Mouse (Mus musculus) left cerebral cortex, adult 11 months (tissue): Measurements from ENCODE around the gene Dnajc6.
A peak's percentile ranks its signal among the peaks of the same experiment; 100 is the strongest.

ENCODE experiments used
- DNase-seq: peaks from one replicate; pipeline ENCODE4 v3.0.0; 2022; ENCODE audit warnings: low spot score

Dnajc6 gene

GRCm38 (mm10) chr4:101496534-101497237 lies at the start of gene Dnajc6:
TSS of gene Dnajc6 (plus strand) at chr4:101496648.
- DNase-seq, result no peak

GRCm38 (mm10) chr4:101448701-101449100 lies 47.7 kb upstream of the Dnajc6 start:
- DNase-seq, result no peak

GRCm38 (mm10) chr4:101449344-101449743 lies 47.1 kb upstream of the Dnajc6 start:
- DNase-seq, result no peak

DNA sequence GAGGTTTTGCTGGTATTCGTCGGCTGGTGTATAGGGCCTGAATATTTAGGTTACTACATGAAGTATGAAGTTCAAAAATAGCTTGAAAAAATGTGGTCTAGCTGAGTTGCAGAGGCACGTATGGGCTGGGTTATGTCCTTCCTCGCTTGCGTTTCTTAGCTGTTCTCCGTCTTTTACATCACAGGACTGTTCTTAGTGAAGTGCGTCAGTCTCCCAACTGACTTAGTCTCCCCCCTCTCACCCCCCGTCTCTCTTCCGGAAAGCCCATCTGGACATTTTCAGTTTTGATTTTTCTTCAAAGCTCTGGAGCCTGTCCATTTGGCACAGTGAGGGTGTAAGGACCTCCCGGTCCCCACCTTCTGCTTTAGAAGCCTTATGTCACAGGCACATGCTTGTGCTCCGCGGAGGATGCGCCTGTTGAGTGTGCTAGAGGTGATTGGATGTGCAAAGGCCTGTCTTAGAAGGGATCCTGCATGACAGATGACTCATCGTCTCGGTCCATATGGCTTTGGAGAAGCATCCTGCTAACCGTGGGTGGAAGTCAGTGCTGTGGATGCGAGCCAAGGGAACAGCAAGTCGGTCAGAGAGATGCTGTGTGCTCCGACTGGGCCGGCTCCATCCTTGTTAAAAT lies 46.2 kb upstream of the Dnajc6 start:
- DNase-seq, result peak; percentile 76

DNA sequence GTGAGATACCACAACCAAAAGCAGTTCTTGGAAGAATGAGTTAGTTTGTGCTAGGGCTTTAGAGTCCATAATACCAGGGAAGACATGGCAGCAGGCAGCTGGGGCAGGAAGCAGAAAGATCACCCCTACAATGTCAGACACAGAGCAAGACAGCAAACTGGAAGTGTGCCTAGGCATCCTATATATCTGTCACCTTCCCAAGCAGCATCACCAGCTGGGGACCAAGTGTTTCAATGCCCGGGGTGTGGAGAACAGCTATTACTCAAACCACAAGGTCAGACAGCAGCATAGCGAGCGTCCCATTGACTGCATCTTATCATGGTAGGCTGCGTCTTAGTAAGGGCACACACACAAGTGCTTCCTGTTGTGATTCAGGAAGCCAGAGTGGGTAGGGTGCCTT lies 45.4 kb upstream of the Dnajc6 start:
- DNase-seq, result no peak

- no peak for DNase-seq
These were observed 43.6 kb upstream of the Dnajc6 start for GRCm38 (mm10) chr4:101452829-101453228.

DNA sequence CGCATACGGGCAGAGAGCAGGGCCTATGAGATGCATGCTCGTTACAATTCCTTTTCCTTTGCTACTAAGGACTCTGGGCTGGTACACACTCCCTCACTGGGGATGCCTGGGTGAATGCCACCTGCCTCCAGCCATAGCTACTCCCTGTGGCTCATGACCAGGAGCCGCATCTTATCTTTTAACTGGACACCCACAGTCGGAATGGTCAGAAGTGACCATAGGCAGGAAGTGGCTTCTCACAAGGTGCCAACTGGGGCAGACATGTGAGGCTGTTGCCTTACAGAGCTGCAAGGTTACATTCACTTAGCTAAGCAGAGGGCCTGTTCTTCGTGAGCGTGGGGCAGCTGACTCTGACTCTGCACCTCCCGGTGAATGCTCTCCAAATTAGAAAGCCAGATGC lies 39.3 kb upstream of the Dnajc6 start:
- DNase-seq, result no peak

DNA sequence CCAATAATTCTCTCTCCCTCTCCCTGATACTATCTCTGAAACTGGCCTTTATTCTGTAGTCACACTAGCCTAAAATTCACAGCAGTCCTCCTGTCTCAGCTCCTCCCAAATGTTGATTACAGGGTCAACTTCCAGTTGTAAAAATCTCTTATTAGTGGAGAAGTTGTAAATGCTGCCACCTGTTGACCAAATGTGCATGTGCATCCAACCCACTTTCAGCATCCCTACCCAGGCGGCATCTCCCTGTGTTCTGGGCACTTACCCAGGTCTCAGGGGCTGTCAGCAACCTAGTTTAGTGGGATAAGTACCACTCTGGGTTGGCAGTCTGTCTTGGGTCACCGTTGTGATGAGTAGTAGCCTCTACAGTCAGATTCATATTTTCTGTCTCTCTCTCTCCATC lies 38.1 kb upstream of the Dnajc6 start:
- DNase-seq, result peak; percentile 48

- DNase-seq, result no peak
These were observed 37.1 kb upstream of the Dnajc6 start for GRCm38 (mm10) chr4:101459358-101459757.

DNA sequence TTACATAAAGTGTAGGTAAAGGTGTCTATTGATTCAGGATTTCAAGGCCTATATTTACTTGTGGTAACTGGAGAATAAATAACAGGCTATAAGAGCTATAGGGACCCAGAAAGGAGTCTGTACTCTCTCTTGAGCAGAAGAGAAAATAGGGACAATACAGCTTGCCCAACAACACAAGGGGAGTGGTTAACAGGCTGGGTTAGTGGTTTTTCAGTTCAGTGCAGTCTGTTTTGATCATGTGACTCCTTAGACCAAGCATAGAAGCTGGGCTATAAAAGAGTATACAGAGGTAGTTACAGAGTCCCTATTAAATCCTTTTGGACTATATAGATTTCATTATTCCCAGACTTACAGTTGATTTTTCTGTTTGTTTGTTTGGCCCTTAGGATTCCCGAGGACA lies 36.3 kb upstream of the Dnajc6 start:
- no peak for DNase-seq

GRCm38 (mm10) chr4:101462065-101462464 lies 34.4 kb upstream of the Dnajc6 start:
- no peak for DNase-seq

DNA sequence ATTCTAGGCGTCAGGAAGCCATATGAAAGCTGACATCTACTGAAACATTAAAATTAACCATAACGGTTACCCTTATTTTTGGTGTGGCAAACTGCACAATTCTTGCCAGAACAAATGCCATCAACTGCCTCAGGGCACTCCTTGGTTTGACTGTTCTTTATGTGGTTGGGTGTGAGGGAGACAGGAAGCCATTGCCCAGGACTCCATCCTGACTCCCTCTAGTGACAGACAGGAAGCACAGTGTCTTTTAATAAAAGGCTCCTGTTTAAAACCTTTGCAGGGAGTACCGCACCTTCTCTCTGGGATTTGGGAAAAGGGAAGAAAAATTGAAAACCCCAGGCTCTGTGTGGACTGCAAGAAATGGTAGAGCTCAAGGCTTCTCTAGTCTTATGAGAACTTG lies 30.2 kb upstream of the Dnajc6 start:
- no peak for DNase-seq

GRCm38 (mm10) chr4:101469242-101469641 lies 27.2 kb upstream of the Dnajc6 start:
- DNase-seq, result no peak

DNA sequence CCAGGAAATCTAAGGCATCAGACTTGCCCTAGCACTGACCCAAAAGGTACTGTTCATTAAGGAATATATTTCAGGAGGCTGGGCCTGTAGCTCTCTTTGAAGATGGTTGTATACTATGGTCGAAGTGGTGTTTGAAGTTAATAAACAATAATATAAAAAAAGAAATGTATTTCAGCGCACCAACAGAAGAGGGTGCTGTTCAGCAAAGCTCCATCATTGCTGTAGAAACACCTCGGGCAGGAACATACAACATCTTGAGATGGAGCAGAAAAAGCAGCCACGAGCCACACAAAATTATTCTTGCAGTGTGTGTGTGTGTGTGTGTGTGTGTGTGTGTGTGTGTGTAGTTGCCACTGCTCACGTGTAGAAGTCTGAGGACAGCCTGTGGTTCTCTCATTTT lies 25.9 kb upstream of the Dnajc6 start:
- DNase-seq, result no peak

- no peak for DNase-seq
These were observed 23.7 kb upstream of the Dnajc6 start for GRCm38 (mm10) chr4:101472767-101473166.

- no peak for DNase-seq
These were observed 6.0 kb upstream of the Dnajc6 start for GRCm38 (mm10) chr4:101490320-101490917.

GRCm38 (mm10) chr4:101491704-101492103 lies 4.7 kb upstream of the Dnajc6 start:
- DNase-seq, result no peak

DNA sequence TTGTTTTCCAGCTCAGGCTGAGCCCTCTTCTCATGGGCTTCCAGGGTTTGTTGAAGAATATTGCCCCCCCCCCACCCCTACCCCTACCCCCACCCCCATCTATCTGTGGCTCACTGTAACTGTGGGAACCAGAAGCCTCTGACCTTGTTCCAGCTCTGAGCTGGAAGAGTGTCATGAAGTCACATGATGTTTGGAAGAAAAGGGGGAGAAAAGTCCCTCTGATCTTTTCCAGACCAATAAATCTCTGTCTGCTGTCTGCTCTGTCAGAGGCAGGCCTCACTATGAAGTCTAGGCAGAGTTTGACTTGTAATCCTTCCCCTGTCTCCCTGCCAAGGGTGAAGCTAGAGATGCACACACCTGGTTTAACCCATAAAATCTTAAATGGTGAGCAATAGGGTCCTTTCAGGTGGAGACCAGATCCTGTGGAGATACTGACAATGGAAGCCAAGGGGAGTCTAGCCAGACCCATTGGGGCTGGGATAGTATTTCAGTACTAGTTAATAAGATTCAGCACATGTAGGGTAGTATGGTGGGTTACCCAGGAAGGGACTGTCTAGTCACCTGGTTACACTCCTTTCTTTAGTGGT lies 2.7 kb upstream of the Dnajc6 start:
- no peak for DNase-seq

DNA sequence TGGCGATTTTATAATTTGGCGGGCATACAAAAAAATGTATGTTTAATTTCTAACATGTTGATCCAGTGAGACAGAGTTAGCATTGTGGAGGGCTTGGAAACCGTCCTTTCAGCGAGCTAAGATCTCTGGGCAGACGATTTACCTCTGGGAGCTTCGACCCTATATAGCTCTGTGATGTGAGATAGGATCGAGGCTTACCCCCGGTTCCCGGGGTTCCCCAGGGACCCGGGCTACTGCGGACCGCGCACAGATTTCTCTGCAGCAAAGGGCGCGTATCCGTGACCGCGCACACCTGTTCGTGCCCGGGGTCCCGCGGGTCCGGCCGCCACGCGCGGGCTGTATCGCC lies 287 bp upstream of the Dnajc6 start:
- no peak for DNase-seq

- no peak for DNase-seq
These were observed 888 bp downstream of the Dnajc6 start for GRCm38 (mm10) chr4:101497336-101497735.

GRCm38 (mm10) chr4:101504470-101505007 lies 8.1 kb downstream of the Dnajc6 start:
- no peak for DNase-seq

DNA sequence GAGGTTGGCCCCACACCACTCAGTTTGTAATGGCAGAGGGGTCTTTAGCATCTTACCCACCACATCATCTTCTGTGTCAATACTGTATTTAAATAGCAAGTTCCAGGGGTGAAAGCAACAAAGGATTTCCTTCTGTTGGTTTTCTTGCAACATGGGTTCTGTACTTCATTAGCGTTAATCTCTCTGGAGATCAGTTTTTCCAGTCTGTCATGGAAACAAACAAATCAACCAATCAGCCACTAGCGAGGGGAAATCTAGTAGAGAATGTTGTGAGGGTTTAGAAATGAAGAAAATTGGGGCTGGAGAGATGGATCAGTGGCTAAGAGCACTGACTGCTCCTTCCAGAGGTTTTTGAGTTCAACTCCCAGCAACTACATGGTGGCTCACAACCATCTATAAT lies 9.5 kb downstream of the Dnajc6 start:
- no peak for DNase-seq

DNA sequence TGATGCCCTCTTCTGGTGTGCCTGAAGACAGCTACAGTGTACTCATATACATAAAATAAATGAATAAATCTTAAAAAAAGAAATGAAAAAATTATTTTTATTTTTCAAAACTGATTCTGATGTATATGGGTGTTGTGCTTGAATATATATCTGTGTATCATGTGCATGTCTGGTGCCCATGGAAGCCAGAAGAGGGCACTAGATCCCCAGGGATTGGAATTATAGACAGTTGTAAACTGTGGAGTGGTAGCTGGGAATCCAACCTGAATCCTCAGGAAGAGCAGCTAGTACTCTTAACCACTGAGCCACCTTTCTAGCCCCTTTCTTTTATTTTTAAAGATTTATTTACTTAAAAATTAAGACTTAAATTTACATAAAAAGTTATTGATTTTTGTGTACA lies 9.9 kb downstream of the Dnajc6 start:
- DNase-seq, result no peak
